Mouse (Mus musculus): Measurements from ENCODE around the gene Fabp7. TPM values are rescaled to one million over a fixed set of nuclear protein-coding genes. Genes with fewer than 3 reads are reported as not detected.

The Fabp7 gene
- total RNA-seq, 1 experiment, result 0.27 TPM

DNA sequence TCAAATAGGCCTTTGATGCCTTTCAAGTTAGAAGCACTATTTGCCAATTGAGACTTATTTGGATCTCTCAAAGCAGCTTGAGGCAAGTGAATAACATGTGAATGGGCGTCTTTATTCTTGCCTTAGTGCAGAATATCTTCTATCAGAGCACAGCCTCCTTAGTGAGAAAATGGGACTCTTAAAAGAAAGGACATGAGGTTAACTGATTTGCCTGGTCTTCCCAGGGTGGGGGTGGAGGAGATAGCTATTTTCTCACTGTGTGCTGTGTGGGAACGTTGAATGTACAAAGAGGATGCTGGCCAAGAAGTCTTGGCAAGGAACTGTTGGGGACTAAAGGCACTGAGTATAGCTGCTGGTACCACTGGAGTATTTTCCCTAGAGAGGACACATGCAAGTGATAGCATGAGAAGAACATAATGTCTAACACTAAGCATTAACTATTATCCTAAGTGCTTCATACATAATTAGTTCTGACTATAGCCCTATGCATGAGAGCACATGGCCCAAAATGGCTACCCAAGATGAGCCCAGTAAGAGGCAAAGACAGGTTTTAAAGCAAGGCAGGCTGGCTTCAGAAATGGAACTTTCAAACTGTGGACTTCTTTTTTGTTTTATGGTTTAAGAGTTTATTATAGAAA, 40.4 kb upstream of the Fabp7 start:
- H3K9me3 ChIP-seq (ENCODE audit: control insufficient read depth, insufficient read depth, low read depth, low read length), result no peaks in the 10 kb centered on the region
- no peaks in the 10 kb centered on the region for H3K36me3 ChIP-seq (ENCODE audit: control insufficient read depth, insufficient read depth, low read length, poor library complexity, severe bottlenecking)
- in situ Hi-C loops (cut with MboI; ENCODE audit: low sequenced_read_pairs in 2 of 2, unreplicated experiment in 2 of 2), result no loop called here
- H3K27ac ChIP-seq (ENCODE audit: insufficient read depth, low read depth, low read length, poor library complexity, severe bottlenecking), result no peak overlapping the region
- H3K9ac ChIP-seq (ENCODE audit: insufficient read depth, low read depth, low read length, poor library complexity, severe bottlenecking), result no peak overlapping the region
- H3K4me3 ChIP-seq (ENCODE audit: insufficient read depth in 1 of 2, low read depth in 1 of 2, low read length in 2 of 2, poor library complexity in 1 of 2, severe bottlenecking in 1 of 2), result no peak overlapping the region
- no peaks in the 10 kb centered on the region for H3K4me1 ChIP-seq (ENCODE audit: control insufficient read depth in 2 of 2, insufficient read depth in 2 of 2, low read length in 2 of 2, poor library complexity in 1 of 2)
- TF ChIP-seq HCFC1 (IDR thresholded peaks at IDR 0.05; ENCODE audit: borderline replicate concordance, insufficient read depth, low read length), result no peak
- TF ChIP-seq ZC3H11A (IDR thresholded peaks at IDR 0.05; ENCODE audit: borderline replicate concordance, low read depth, low read length), result no peak
- TF ChIP-seq MAFK (IDR thresholded peaks at IDR 0.05; ENCODE audit: insufficient read depth, low read depth, low read length), result no peak
- no peak for TF ChIP-seq CHD2 (IDR thresholded peaks at IDR 0.05; ENCODE audit: low read depth, low read length)
- no peak for TF ChIP-seq ZNF384 (IDR thresholded peaks at IDR 0.05; ENCODE audit: low read depth, low read length)
- no peak for DNase-seq (ENCODE audit: low read depth, low spot score)

DNA sequence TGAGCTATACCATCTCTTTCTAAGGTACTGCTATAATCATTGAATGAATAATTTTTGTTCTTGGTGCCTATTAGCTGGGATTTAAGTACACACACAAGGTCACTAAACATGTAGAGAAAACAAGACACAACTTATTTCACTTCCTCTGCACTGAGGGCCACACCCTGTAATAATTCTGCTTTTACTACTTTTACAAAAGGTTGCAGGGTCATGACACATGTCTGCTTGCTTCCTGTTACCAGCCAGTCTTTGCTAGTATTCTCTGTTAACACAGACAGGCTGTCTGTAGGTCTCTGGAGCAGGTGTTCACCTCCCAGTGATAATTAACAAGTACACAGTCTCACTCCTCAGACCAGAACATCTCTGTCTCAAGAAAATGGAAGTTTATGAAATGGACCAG, 39.2 kb upstream of the Fabp7 start:
- Histone ChIP-seq H3K4me1 (ENCODE audit: control insufficient read depth in 2 of 2, insufficient read depth in 2 of 2, low read length in 2 of 2, poor library complexity in 1 of 2) (no peaks in the 10 kb centered on the region), H3K36me3 (ENCODE audit: control insufficient read depth, insufficient read depth, low read length, poor library complexity, severe bottlenecking) (no peaks in the 10 kb centered on the region), H3K9ac (ENCODE audit: insufficient read depth, low read depth, low read length, poor library complexity, severe bottlenecking) (no peak overlapping the region), H3K4me3 (ENCODE audit: insufficient read depth in 1 of 2, low read depth in 1 of 2, low read length in 2 of 2, poor library complexity in 1 of 2, severe bottlenecking in 1 of 2) (no peak overlapping the region), H3K9me3 (ENCODE audit: control insufficient read depth, insufficient read depth, low read depth, low read length) (no peaks in the 10 kb centered on the region), H3K27ac (ENCODE audit: insufficient read depth, low read depth, low read length, poor library complexity, severe bottlenecking) (no peak overlapping the region)
- in situ Hi-C loops (cut with MboI; ENCODE audit: low sequenced_read_pairs in 2 of 2, unreplicated experiment in 2 of 2), result no loop called here
- TF ChIP-seq CHD2 (IDR thresholded peaks at IDR 0.05; ENCODE audit: low read depth, low read length), result no peak
- TF ChIP-seq MAFK (IDR thresholded peaks at IDR 0.05; ENCODE audit: insufficient read depth, low read depth, low read length), result no peak
- TF ChIP-seq ZNF384 (IDR thresholded peaks at IDR 0.05; ENCODE audit: low read depth, low read length), result no peak
- TF ChIP-seq HCFC1 (IDR thresholded peaks at IDR 0.05; ENCODE audit: borderline replicate concordance, insufficient read depth, low read length), result no peak
- TF ChIP-seq ZC3H11A (IDR thresholded peaks at IDR 0.05; ENCODE audit: borderline replicate concordance, low read depth, low read length), result no peak
- no peak for DNase-seq (ENCODE audit: low read depth, low spot score)

DNA sequence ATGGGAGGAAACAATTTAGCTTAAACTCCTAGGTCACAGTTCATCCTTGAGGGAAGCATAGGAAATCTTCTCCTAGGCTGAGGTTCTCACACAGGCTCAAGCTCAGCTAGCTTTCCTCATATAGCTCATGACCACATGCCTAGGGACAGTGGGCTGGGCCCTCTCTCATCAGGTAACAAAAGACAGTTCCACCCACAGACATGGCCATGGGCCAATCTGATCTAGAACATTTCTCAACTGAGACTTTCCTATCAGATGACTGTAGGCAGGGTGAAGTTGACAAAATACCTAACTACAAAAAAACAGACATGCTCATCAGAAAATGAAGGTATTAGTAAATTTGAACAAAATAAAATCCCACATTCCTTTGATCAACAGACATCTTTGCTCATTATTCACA, 37.6 kb upstream of the Fabp7 start:
- in situ Hi-C loops (cut with MboI; ENCODE audit: low sequenced_read_pairs in 2 of 2, unreplicated experiment in 2 of 2), result no loop called here
- Histone ChIP-seq H3K4me3 (ENCODE audit: insufficient read depth in 1 of 2, low read depth in 1 of 2, low read length in 2 of 2, poor library complexity in 1 of 2, severe bottlenecking in 1 of 2) (no peak overlapping the region), H3K4me1 (ENCODE audit: control insufficient read depth in 2 of 2, insufficient read depth in 2 of 2, low read length in 2 of 2, poor library complexity in 1 of 2) (no peaks in the 10 kb centered on the region), H3K9me3 (ENCODE audit: control insufficient read depth, insufficient read depth, low read depth, low read length) (no peaks in the 10 kb centered on the region), H3K27ac (ENCODE audit: insufficient read depth, low read depth, low read length, poor library complexity, severe bottlenecking) (no peak overlapping the region), H3K36me3 (ENCODE audit: control insufficient read depth, insufficient read depth, low read length, poor library complexity, severe bottlenecking) (no peaks in the 10 kb centered on the region), H3K9ac (ENCODE audit: insufficient read depth, low read depth, low read length, poor library complexity, severe bottlenecking) (no peak overlapping the region)
- DNase-seq (ENCODE audit: low read depth, low spot score), result no peak
- TF ChIP-seq HCFC1 (IDR thresholded peaks at IDR 0.05; ENCODE audit: borderline replicate concordance, insufficient read depth, low read length) (no peak), ZNF384 (IDR thresholded peaks at IDR 0.05; ENCODE audit: low read depth, low read length) (no peak), CHD2 (IDR thresholded peaks at IDR 0.05; ENCODE audit: low read depth, low read length) (no peak), ZC3H11A (IDR thresholded peaks at IDR 0.05; ENCODE audit: borderline replicate concordance, low read depth, low read length) (no peak), MAFK (IDR thresholded peaks at IDR 0.05; ENCODE audit: insufficient read depth, low read depth, low read length) (no peak)

DNA sequence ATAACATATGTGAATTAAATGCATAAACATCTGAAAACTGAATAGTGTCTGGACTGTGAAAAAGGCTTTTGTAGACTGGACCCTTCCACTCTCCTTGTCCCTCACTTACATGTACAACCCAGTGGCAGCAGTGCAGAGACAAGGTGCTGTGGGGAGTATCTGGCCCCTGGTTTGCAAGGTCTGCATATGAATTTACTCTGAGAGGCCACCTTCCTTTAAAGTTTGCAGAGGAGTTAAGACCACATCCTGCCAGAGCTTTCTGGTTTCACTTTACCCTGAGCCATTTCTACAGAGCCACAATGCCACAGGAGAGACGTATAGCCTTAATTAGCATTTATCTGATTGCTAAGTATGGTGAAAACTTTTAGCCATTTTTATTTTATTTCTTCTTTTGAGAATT, 31.3 kb upstream of the Fabp7 start:
- DNase-seq (ENCODE audit: low read depth, low spot score), result no peak
- Histone ChIP-seq H3K4me1 (ENCODE audit: control insufficient read depth in 2 of 2, insufficient read depth in 2 of 2, low read length in 2 of 2, poor library complexity in 1 of 2) (no peaks in the 10 kb centered on the region), H3K36me3 (ENCODE audit: control insufficient read depth, insufficient read depth, low read length, poor library complexity, severe bottlenecking) (no peaks in the 10 kb centered on the region), H3K9ac (ENCODE audit: insufficient read depth, low read depth, low read length, poor library complexity, severe bottlenecking) (no peak overlapping the region), H3K27ac (ENCODE audit: insufficient read depth, low read depth, low read length, poor library complexity, severe bottlenecking) (no peak overlapping the region), H3K4me3 (ENCODE audit: insufficient read depth in 1 of 2, low read depth in 1 of 2, low read length in 2 of 2, poor library complexity in 1 of 2, severe bottlenecking in 1 of 2) (no peak overlapping the region), H3K9me3 (ENCODE audit: control insufficient read depth, insufficient read depth, low read depth, low read length) (no peaks in the 10 kb centered on the region)
- no peak for TF ChIP-seq MAFK (IDR thresholded peaks at IDR 0.05; ENCODE audit: insufficient read depth, low read depth, low read length)
- no peak for TF ChIP-seq CHD2 (IDR thresholded peaks at IDR 0.05; ENCODE audit: low read depth, low read length)
- TF ChIP-seq ZC3H11A (IDR thresholded peaks at IDR 0.05; ENCODE audit: borderline replicate concordance, low read depth, low read length), result no peak
- no peak for TF ChIP-seq ZNF384 (IDR thresholded peaks at IDR 0.05; ENCODE audit: low read depth, low read length)
- no peak for TF ChIP-seq HCFC1 (IDR thresholded peaks at IDR 0.05; ENCODE audit: borderline replicate concordance, insufficient read depth, low read length)
- in situ Hi-C loops (cut with MboI; ENCODE audit: low sequenced_read_pairs in 2 of 2, unreplicated experiment in 2 of 2), result no loop called here
